Mouse (Mus musculus): ENCODE measurements around the gene Olfr1346. TPM values are rescaled to one million over a fixed set of nuclear protein-coding genes. Genes with fewer than 3 reads are reported as not detected.
"Not testable (repeated sequence)": the region's sequence is repeated elsewhere in the genome, so short reads cannot be mapped to it uniquely, and the experiment has no call there.

The Olfr1346 gene
- polyA plus RNA-seq (2015; fragmentation: Nextera tagmentation; extraction: Ambion mirVana): not detected in 2 replicates

DNA sequence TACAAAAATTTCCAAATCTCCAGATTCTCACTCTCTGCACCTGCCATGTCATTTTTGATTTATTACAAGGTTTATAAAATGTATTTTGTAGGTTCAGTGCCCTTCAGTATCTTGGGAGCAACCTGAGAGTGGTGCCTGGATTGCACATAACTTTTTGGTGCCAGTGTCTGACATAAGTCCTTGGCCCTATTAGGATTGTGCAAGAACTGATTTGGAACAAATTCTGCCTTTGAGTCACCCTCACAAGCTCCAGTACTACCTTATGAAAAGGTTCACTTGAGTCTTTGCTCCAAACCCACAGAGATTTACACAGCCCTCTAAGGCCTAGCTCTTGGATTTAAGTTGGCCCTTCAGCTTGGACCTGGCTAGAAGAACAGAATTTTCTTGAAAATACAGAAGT, at the start of gene Olfr1346:
Gene Olfr1346, plus strand, starts transcription at position 151 of the 400 bp plus-strand sequence.
- no peak for ATAC-seq (ENCODE audit: low FRiP score, low read depth)
- Histone ChIP-seq H3K9me3 (no peaks in the 10 kb centered on the region), H3K4me3 (no peak within 1 kb of the TSS), H3K27ac (replicated peaks) (no peak within 1 kb of the TSS), H3K4me2 (no peak within 1 kb of the TSS), H3K4me1 (replicated peaks) (no peaks in the 10 kb centered on the region), H3K9ac (no peak within 1 kb of the TSS), H3K36me3 (no peaks in the 10 kb centered on the region), H3K27me3 (no peaks in the 10 kb centered on the region)

DNA sequence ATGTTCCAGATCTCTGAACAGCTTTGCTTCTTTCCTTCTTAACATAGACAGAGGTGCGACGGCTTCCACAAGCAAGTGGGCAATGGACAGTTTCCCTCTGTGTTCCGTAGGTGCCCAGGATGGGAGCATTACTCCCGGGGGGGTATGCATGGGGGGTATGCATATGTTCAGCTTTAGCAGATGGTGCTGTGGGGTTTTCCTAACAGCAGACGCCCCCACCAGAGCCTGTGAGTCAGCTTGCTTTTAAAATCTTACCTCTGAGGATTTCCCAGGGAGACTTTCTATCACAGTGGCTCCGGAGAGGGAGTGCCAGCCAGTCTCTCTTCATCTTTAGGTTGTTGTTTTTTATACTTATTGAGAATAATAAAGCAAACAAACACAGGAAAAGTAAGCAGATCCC, 47.0 kb upstream of the Olfr1346 start:
- WGBS: 75% methylated on average over 6 of the region's 6 CpGs
- Histone ChIP-seq H3K4me1 (replicated peaks) (no peaks in the 10 kb centered on the region), H3K27me3 (no peaks in the 10 kb centered on the region), H3K4me2 (no peak overlapping the region), H3K36me3 (no peaks in the 10 kb centered on the region), H3K4me3 (no peak overlapping the region), H3K27ac (replicated peaks) (no peak overlapping the region), H3K9ac (no peak overlapping the region), H3K9me3 (no peaks in the 10 kb centered on the region)
- ATAC-seq (ENCODE audit: low FRiP score, low read depth): no peak

- Histone ChIP-seq H3K4me3 (no peak overlapping the region), H3K4me1 (replicated peaks) (peaks cover 6% of the 10 kb centered on the region; the same call in 1 of the 2 replicates), H3K36me3 (peaks cover 13% of the 10 kb centered on the region), H3K9ac (no peak overlapping the region), H3K4me2 (no peak overlapping the region), H3K27me3 (no peaks in the 10 kb centered on the region), H3K9me3 (no peaks in the 10 kb centered on the region), H3K27ac (replicated peaks) (no peak overlapping the region)
- ATAC-seq (ENCODE audit: low FRiP score, low read depth): no peak
- WGBS: 94% methylated on average over 3 of the region's 3 CpGs
Measured at GRCm38 (mm10) chr7:6429381-6429780, 37.5 kb upstream of the Olfr1346 start.

GRCm38 (mm10) chr7:6430342-6430741, 36.6 kb upstream of the Olfr1346 start:
- 41% methylated on average over 2 of the region's 2 CpGs for WGBS
- peaks cover 13% of the 10 kb centered on the region for H3K36me3 ChIP-seq
- no peaks in the 10 kb centered on the region for H3K27me3 ChIP-seq
- H3K4me1 ChIP-seq (replicated peaks): peaks cover 13% of the 10 kb centered on the region
- no peak overlapping the region for H3K9ac ChIP-seq
- ATAC-seq (ENCODE audit: low FRiP score, low read depth): no peak
- no peak overlapping the region for H3K4me2 ChIP-seq
- H3K27ac ChIP-seq (replicated peaks): no peak overlapping the region
- no peak overlapping the region for H3K4me3 ChIP-seq
- H3K9me3 ChIP-seq: no peaks in the 10 kb centered on the region

- Histone ChIP-seq H3K9me3 (no peaks in the 10 kb centered on the region), H3K27me3 (no peaks in the 10 kb centered on the region), H3K4me3 (no peak within 1 kb of the TSS), H3K9ac (no peak within 1 kb of the TSS), H3K4me1 (replicated peaks) (peaks cover 18% of the 10 kb centered on the region), H3K36me3 (no peaks in the 10 kb centered on the region), H3K4me2 (no peak within 1 kb of the TSS), H3K27ac (replicated peaks) (no peak within 1 kb of the TSS)
- no peak for ATAC-seq (ENCODE audit: low FRiP score, low read depth)
- WGBS: 90% methylated on average over 3 of the region's 3 CpGs
Measured at GRCm38 (mm10) chr7:6438388-6438787, 28.5 kb upstream of the Olfr1346 start, which contains the start of gene Olfr1344. Gene Olfr1344, plus strand, starts transcription at chr7:6438688.

DNA sequence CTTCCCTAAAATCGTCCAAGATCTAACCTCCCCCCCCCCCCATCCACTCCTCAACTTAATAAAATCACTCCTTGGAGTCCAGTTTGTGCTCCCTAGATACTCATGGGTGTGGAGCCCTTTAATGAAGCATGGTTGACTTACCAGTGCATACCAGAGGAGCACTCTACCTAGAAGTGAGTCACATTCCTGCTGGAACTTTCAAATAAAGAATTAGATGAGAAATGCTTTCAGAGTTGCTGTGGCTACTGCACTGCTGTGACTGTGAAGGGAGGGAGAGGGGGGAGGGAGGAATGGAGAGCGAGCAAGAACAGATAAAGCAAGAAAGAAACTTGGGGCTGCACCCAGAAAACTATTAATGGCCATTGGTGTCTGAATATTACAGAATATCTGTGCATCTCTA, 25.7 kb upstream of the Olfr1346 start:
- WGBS: 51% methylated on average over 2 of the region's 2 CpGs
- ATAC-seq (ENCODE audit: low FRiP score, low read depth): no peak

DNA sequence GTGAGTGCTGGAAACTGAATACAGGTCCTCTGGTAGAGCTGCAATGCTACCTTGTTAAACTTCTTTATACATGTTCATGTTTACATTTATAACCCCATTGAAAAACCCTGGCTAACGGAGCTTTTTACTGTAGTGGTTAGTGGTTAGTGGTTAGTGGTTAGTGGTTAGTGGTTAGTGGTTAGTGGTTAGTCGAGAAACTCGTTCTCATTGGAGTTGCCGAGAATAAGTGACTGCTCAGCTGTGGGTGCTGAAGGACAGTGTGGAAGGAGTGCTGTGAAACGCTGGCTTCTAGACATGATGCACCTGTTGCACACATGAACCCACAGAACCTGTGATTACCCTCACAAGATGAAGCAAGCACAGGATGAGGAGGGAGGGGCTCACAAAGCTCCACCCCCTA, 19.1 kb upstream of the Olfr1346 start:
- Histone ChIP-seq H3K9ac (no peak overlapping the region), H3K4me3 (no peak overlapping the region), H3K4me1 (replicated peaks) (no peaks in the 10 kb centered on the region), H3K9me3 (no peaks in the 10 kb centered on the region), H3K27me3 (no peaks in the 10 kb centered on the region), H3K36me3 (no peaks in the 10 kb centered on the region), H3K4me2 (no peak overlapping the region), H3K27ac (replicated peaks) (no peak overlapping the region)
- WGBS: 88% methylated on average over 5 of the region's 5 CpGs
- no peak for ATAC-seq (ENCODE audit: low FRiP score, low read depth)

More for the DNA sequence above, 25.7 kb upstream of the Olfr1346 start:
- no peaks in the 10 kb centered on the region for H3K4me1 ChIP-seq (replicated peaks)
- H3K27ac ChIP-seq (replicated peaks): no peak overlapping the region
- no peaks in the 10 kb centered on the region for H3K36me3 ChIP-seq
- H3K27me3 ChIP-seq: no peaks in the 10 kb centered on the region
- H3K4me3 ChIP-seq: no peak overlapping the region
- H3K9ac ChIP-seq: no peak overlapping the region
- H3K9me3 ChIP-seq: no peaks in the 10 kb centered on the region
- H3K4me2 ChIP-seq: no peak overlapping the region

DNA sequence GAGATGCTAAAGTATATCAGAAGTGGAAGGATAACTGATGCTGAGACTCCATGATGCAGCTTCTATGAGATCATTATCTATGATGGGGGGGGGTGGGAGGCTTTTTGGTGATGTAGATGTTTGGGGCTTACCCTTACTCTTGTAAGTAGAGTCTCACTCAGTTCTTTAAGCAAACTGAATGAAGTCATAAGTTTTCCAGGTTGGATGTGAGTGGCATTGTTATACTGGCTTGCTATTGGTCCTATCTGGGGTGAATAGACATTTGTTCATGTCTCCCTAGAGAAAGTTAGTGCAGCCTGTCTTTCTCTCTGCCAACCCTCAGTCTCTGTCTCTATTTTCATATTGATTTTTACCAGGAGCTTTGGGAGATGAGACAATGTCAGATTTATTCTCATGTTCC, 11.0 kb upstream of the Olfr1346 start, which contains the start of gene Olfr1336:
Gene Olfr1336, plus strand, starts transcription at position 301 of the 400 bp plus-strand sequence.
- Histone ChIP-seq H3K4me1 (replicated peaks) (no peaks in the 10 kb centered on the region), H3K9me3 (no peaks in the 10 kb centered on the region), H3K4me2 (no peak within 1 kb of the TSS), H3K4me3 (no peak within 1 kb of the TSS), H3K36me3 (no peaks in the 10 kb centered on the region), H3K27ac (replicated peaks) (no peak within 1 kb of the TSS), H3K9ac (no peak within 1 kb of the TSS), H3K27me3 (no peaks in the 10 kb centered on the region)
- no peak for ATAC-seq (ENCODE audit: low FRiP score, low read depth)

GRCm38 (mm10) chr7:6456399-6456798, 10.5 kb upstream of the Olfr1346 start:
- H3K9ac ChIP-seq: no peak overlapping the region
- no peaks in the 10 kb centered on the region for H3K9me3 ChIP-seq
- 35% methylated on average over 3 of the region's 3 CpGs for WGBS
- H3K36me3 ChIP-seq: no peaks in the 10 kb centered on the region
- ATAC-seq (ENCODE audit: low FRiP score, low read depth): no peak
- no peaks in the 10 kb centered on the region for H3K27me3 ChIP-seq
- no peak overlapping the region for H3K4me3 ChIP-seq
- H3K4me2 ChIP-seq: no peak overlapping the region
- H3K4me1 ChIP-seq (replicated peaks): no peaks in the 10 kb centered on the region
- H3K27ac ChIP-seq (replicated peaks): no peak overlapping the region

- H3K9ac ChIP-seq; ATAC-seq (ENCODE audit: low FRiP score, low read depth); H3K27ac ChIP-seq (replicated peaks); H3K27me3 ChIP-seq; H3K4me1 ChIP-seq (replicated peaks); H3K4me2 ChIP-seq; H3K9me3 ChIP-seq; H3K36me3 ChIP-seq; H3K4me3 ChIP-seq: not testable (repeated sequence)
- WGBS: 75% methylated on average over 2 of the region's 2 CpGs
Measured at GRCm38 (mm10) chr7:6477633-6478032, 10.7 kb downstream of the Olfr1346 start.

GRCm38 (mm10) chr7:6486841-6487240, 19.9 kb downstream of the Olfr1346 start, which contains the start of gene Olfr5:
Gene Olfr5, minus strand, starts transcription at chr7:6486941.
- no peak for ATAC-seq (ENCODE audit: low FRiP score, low read depth)
- WGBS: 33% methylated on average over 2 of the region's 2 CpGs
- Histone ChIP-seq H3K4me3 (no peak within 1 kb of the TSS), H3K27me3 (no peaks in the 10 kb centered on the region), H3K4me1 (replicated peaks) (no peaks in the 10 kb centered on the region), H3K36me3 (no peaks in the 10 kb centered on the region), H3K9me3 (no peaks in the 10 kb centered on the region), H3K27ac (replicated peaks) (no peak within 1 kb of the TSS), H3K4me2 (no peak within 1 kb of the TSS), H3K9ac (no peak within 1 kb of the TSS)

DNA sequence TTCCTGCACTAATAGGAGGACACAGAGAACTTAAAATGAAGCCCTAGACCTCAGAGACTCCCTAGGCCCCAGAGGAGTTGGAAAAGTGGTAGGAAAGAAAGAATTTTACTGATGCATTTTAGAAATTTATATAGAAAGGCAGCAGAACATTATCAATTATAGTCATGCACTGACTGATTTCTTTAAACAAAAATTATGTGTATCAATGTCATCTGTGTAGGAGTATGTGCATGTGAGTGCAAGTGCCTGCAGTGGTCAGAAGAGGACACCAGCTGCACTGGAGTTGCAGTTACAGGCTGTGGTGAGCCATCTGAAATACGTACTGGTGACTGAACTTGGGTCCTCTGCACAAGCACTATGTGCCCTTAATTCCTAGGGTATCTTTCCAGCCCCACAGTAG, 32.8 kb downstream of the Olfr1346 start, which contains the start of gene Olfr1347:
Gene Olfr1347, minus strand, starts transcription at position 101 of the 400 bp plus-strand sequence.
- no peaks in the 10 kb centered on the region for H3K27me3 ChIP-seq
- H3K36me3 ChIP-seq: no peaks in the 10 kb centered on the region
- no peak within 1 kb of the TSS for H3K4me2 ChIP-seq
- no peak for ATAC-seq (ENCODE audit: low FRiP score, low read depth)
- no peaks in the 10 kb centered on the region for H3K4me1 ChIP-seq (replicated peaks)
- no peak within 1 kb of the TSS for H3K9ac ChIP-seq
- WGBS: 60% methylated on average over 1 of the region's 1 CpGs
- no peak within 1 kb of the TSS for H3K27ac ChIP-seq (replicated peaks)
- H3K4me3 ChIP-seq: no peak within 1 kb of the TSS
- no peaks in the 10 kb centered on the region for H3K9me3 ChIP-seq

GRCm38 (mm10) chr7:6508648-6509047, 41.7 kb downstream of the Olfr1346 start, which contains the start of gene Olfr1348:
Gene Olfr1348, minus strand, starts transcription at chr7:6508748.
- Histone ChIP-seq H3K9ac (no peak within 1 kb of the TSS), H3K27ac (replicated peaks) (no peak within 1 kb of the TSS), H3K9me3 (no peaks in the 10 kb centered on the region), H3K36me3 (no peaks in the 10 kb centered on the region), H3K4me1 (replicated peaks) (no peaks in the 10 kb centered on the region), H3K4me2 (no peak within 1 kb of the TSS), H3K27me3 (no peaks in the 10 kb centered on the region), H3K4me3 (no peak within 1 kb of the TSS)
- no peak for ATAC-seq (ENCODE audit: low FRiP score, low read depth)
- WGBS: 93% methylated on average over 1 of the region's 1 CpGs
